Mouse (Mus musculus) ES-E14 (cell line): Measurements from ENCODE around the gene Ints3. TPM values are rescaled to one million over a fixed set of nuclear protein-coding genes. Genes with fewer than 3 reads are reported as not detected.

Experiments used
- DNase-seq: peaks from one replicate; pipeline ENCODE4 v3.0.0-alpha.2; 2013; ENCODE audit warnings: low read depth, low spot score
- H3K27ac ChIP-seq: 2 replicates; pipeline ENCODE4 v1.5.1; 2012; ENCODE audit warnings: low read depth, mild to moderate bottlenecking, low read length, moderate library complexity, mixed read lengths; ENCODE audit not compliant: poor library complexity, insufficient read depth, severe bottlenecking
- H3K36me3 ChIP-seq: 2 replicates; pipeline ENCODE4 v1.6.1; 2012; ENCODE audit warnings: mild to moderate bottlenecking, low read length, moderate library complexity, mixed read lengths; ENCODE audit not compliant: control insufficient read depth, poor library complexity, insufficient read depth, severe bottlenecking
- H3K4me1 ChIP-seq, 2 experiments: fragments of 150-350 bp in 1 of 2; sonication (generic) in 1 of 2; 2 replicates each; pipeline ENCODE4 v1.6.1; 2012; ENCODE audit warnings: low read length in 2 of 2, mild to moderate bottlenecking in 1 of 2, mixed read lengths in 1 of 2; ENCODE audit not compliant: control insufficient read depth in 2 of 2, insufficient read depth in 2 of 2, poor library complexity in 1 of 2
- H3K4me3 ChIP-seq, 2 experiments: fragments of 150-350 bp in 1 of 2; sonication (generic) in 1 of 2; 2 replicates each; pipeline ENCODE4 v1.5.1; 2012; ENCODE audit warnings: low read length in 2 of 2, low read depth in 1 of 2, mild to moderate bottlenecking in 1 of 2, mixed read lengths in 1 of 2; ENCODE audit not compliant: insufficient read depth in 1 of 2, poor library complexity in 1 of 2, severe bottlenecking in 1 of 2
- H3K9ac ChIP-seq: 2 replicates; pipeline ENCODE4 v1.6.1; 2012; ENCODE audit warnings: low read depth, mild to moderate bottlenecking, low read length, mixed read lengths; ENCODE audit not compliant: poor library complexity, insufficient read depth, severe bottlenecking
- H3K9me3 ChIP-seq: fragments of 150-350 bp; sonication (generic); 2 replicates; pipeline ENCODE4 v1.6.1; 2012; ENCODE audit warnings: low read depth, mild to moderate bottlenecking, low read length; ENCODE audit not compliant: control insufficient read depth, insufficient read depth
- CHD2 ChIP-seq: IDR thresholded peaks from 2 replicates; pipeline ENCODE4 v1.6.1; 2014; ENCODE audit warnings: mild to moderate bottlenecking, low read depth, low read length, inconsistent platforms
- HCFC1 ChIP-seq: IDR thresholded peaks from 2 replicates; pipeline ENCODE4 v1.6.1; 2012; ENCODE audit warnings: low read length, inconsistent platforms, borderline replicate concordance; ENCODE audit not compliant: insufficient read depth
- MAFK ChIP-seq: IDR thresholded peaks from 2 replicates; pipeline ENCODE4 v1.6.1; 2014; ENCODE audit warnings: mild to moderate bottlenecking, low read depth, low read length, inconsistent platforms; ENCODE audit not compliant: insufficient read depth
- ZC3H11A ChIP-seq: IDR thresholded peaks from 2 replicates; pipeline ENCODE4 v1.6.1; 2012; ENCODE audit warnings: low read depth, mild to moderate bottlenecking, inconsistent platforms, low read length, borderline replicate concordance
- ZNF384 ChIP-seq: IDR thresholded peaks from 2 replicates; pipeline ENCODE4 v1.6.1; 2012; ENCODE audit warnings: low read depth, low read length, inconsistent platforms
- in situ Hi-C, 2 experiments: fragments of 600-800 bp; cut with MboI; formaldehyde crosslinking; loops; one replicate each; pipeline ENCODE4 v1.15.1; 2025; ENCODE audit warnings: low sequenced_read_pairs in 2 of 2, inconsistent platforms in 1 of 2; ENCODE audit not compliant: unreplicated experiment in 2 of 2
- total RNA-seq: library from RNA; depleted of rRNA; stranded (reverse); fragments of 300-350 nt; gene quantifications from 2 replicates; pipeline ENCODE4 v1.2.3, GENCODE M21; 2012

The Ints3 gene
- total RNA-seq, 1 experiment, result 62.7 TPM

DNA sequence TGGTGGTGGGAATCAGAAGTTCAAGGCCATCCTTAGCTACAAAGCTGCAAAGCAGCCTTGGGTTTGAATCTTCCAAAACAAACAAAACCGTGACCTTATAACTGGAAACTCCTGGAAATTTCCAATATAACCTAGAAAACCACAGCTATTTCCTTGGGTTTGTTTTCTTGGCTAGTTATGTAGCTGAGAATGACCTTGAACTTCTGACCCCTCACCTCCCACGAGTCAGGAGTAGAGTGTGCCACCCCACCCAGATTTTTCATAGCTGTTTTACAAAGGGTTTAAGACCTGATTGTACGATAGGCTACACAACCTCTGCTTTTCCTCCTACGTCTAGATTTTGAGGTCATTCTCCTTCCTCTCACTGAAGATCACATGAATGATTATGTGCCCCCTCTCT lies 3.7 kb upstream of the Ints3 start:
- peak; percentile 61 for DNase-seq
- TF ChIP-seq ZC3H11A (no peak), HCFC1 (no peak), ZNF384 (no peak), CHD2 (no peak), MAFK (no peak)
- Histone ChIP-seq H3K4me3 (no peak overlapping the region), H3K36me3 (no peaks in the 10 kb centered on the region), H3K4me1 (peaks cover 4 to 12% of the 10 kb centered on the region in 2 experiments), H3K9me3 (no peaks in the 10 kb centered on the region), H3K27ac (peak overlapping the region; percentile 76; the same call in 1 of the 2 replicates), H3K9ac (peak overlapping the region; percentile 21; the same call in 1 of the 2 replicates)
- in situ Hi-C loops, result no loop called here

DNA sequence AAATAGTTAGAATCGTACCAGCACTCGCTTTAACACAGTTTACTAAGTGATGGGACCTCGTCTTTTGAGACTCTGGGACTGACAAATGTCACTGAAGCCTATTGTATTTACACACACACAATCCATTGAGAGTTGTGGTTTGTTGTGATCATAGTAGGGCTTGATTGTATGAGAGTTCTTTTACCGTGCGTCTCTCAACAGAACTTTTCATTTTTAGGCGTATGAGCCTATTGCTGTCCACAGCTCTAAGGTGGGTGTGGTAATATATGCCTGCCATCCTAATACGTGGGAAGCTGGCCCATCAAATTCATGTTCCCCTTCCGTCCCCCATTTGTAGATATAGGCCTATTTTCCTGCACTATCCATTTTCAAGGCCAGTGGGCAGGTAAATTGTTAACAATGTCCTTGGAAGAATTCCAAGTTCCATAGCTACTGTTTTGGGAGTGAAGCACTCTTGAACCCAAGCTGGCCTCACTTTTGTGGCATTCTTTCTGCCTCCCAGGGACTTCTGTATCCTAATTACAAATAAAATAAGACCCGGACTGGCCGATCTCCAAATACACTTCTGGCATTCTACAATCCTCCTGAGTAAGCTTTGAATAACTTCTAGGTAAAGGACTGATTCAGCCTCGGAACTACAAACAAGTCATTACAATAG lies 780 bp upstream of the Ints3 start:
- H3K27ac ChIP-seq, result peak overlapping the region; percentile 84; the same call in 1 of the 2 replicates
- peaks cover 9 to 17% of the 10 kb centered on the region in 2 experiments for H3K4me1 ChIP-seq
- DNase-seq, result no peak
- no peaks in the 10 kb centered on the region for H3K9me3 ChIP-seq
- TF ChIP-seq HCFC1 (no peak), ZC3H11A (no peak), MAFK (no peak), CHD2 (no peak), ZNF384 (no peak)
- peak overlapping the region; percentile 54; the same call in 1 of the 2 replicates for H3K9ac ChIP-seq
- peak overlapping the region; percentile 15 to 59 for H3K4me3 ChIP-seq
- H3K36me3 ChIP-seq, result 0 out of 2 replicates have a peak, but pooled peaks cover 3% of the 10 kb centered on the region
- in situ Hi-C loops, result no loop called here

DNA sequence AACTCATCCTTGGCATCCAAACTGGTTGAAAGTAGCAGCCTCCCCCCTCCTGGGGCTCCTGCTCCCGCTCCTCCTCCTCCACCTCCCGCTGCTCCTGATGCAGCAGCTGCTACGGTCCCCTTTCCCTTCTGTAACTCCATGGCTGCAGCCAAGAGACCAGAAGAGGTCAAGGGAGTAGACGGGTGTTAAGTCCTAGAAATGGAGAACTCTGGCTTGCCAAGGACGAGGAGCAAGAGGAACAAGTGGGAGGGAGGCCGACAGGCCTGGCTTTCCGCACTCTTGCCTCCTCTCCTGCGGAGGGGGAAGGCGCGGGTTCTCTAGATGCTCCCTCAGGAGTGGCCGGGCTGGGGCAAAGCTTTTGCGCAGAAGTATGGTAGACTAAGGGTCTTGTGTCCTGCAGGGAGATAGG lies 607 bp downstream of the Ints3 start:
- no peak for TF ChIP-seq ZC3H11A
- TF ChIP-seq CHD2, result no peak
- no peak for TF ChIP-seq HCFC1
- TF ChIP-seq ZNF384, result no peak
- no peak for TF ChIP-seq MAFK
- Histone ChIP-seq H3K4me1 (peaks cover 11 to 15% of the 10 kb centered on the region in 2 experiments), H3K9ac (peak overlapping the region; percentile 100), H3K9me3 (no peaks in the 10 kb centered on the region), H3K27ac (peak overlapping the region; percentile 96), H3K4me3 (peak overlapping the region; percentile 90 to 96), H3K36me3 (0 out of 2 replicates have a peak, but pooled peaks cover 3% of the 10 kb centered on the region)
- in situ Hi-C loops, result no loop called here
- no peak for DNase-seq

DNA sequence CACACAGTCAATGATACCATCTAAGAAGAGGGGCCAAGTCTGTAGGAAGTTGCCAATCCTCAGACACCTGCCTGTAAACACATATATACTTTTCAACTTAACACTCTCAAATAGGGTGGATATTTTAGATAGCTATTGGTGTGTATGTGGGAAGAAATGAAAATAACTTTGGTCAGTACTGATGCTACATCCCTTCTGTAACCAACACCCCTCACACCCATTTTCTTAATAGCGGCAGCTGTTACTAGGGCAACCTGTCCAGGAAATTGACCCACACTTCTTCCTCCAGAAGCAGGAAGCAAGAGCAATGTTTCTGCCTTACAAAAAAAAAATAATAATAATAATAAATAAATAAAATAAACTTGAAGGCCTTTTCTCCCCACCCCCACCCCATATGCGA lies 1.1 kb downstream of the Ints3 start:
- 0 out of 2 replicates have a peak, but pooled peaks cover 3% of the 10 kb centered on the region for H3K36me3 ChIP-seq
- no peak overlapping the region; the same call in 1 of the 2 replicates for H3K27ac ChIP-seq
- in situ Hi-C loops, result no loop called here

More for the DNA sequence above, 1.1 kb downstream of the Ints3 start:
- no peak for DNase-seq
- Histone ChIP-seq H3K4me1 (peaks cover 9 to 13% of the 10 kb centered on the region in 2 experiments), H3K9ac (no peak overlapping the region; the same call in 1 of the 2 replicates), H3K9me3 (no peaks in the 10 kb centered on the region), H3K4me3 (peak overlapping the region; percentile 90 to 96)
- TF ChIP-seq CHD2 (no peak), ZC3H11A (no peak), ZNF384 (no peak), HCFC1 (no peak), MAFK (no peak)
